ENCODE assay signal across 39 mouse cellular contexts in genomic region chr15:98535921-98536320, GRCm38 (mm10). TPM values are rescaled to one million over a fixed set of nuclear protein-coding genes. Genes with fewer than 3 reads are reported as not detected.
"Had no signal": no experiment of that assay in that cellular context is flagged by ENCODE, and none has a peak within 500 bp of the region (broad histone marks: within the 10 kb centered on the region; RNA-seq: fewer than 3 reads in every experiment).

No protein-coding gene starts in this region.

- H3K27me3 ChIP-seq: embryonic facial prominence, embryonic 12.5 days; embryonic facial prominence, embryonic 13.5 days; embryonic facial prominence, embryonic 15.5 days; forebrain, embryonic 12.5 days; forebrain, embryonic 13.5 days; forebrain, embryonic 15.5 days had no signal

- H3K4me3 ChIP-seq: embryonic facial prominence, embryonic 10.5 days; embryonic facial prominence, embryonic 12.5 days; embryonic facial prominence, embryonic 13.5 days; embryonic facial prominence, embryonic 15.5 days; erythroblast, embryonic 14.5 days; forebrain, embryonic 10.5 days; forebrain, embryonic 12.5 days; forebrain, embryonic 13.5 days; forebrain, embryonic 15.5 days; heart, adult 2 months had no signal

- H3K9me3 ChIP-seq: embryonic facial prominence, embryonic 10.5 days; embryonic facial prominence, embryonic 12.5 days; embryonic facial prominence, embryonic 13.5 days; embryonic facial prominence, embryonic 15.5 days; forebrain, embryonic 10.5 days; forebrain, embryonic 12.5 days; forebrain, embryonic 13.5 days; forebrain, embryonic 15.5 days had no signal

- H3K27ac ChIP-seq: embryonic facial prominence, embryonic 10.5 days; embryonic facial prominence, embryonic 12.5 days; embryonic facial prominence, embryonic 13.5 days; embryonic facial prominence, embryonic 15.5 days; forebrain, embryonic 10.5 days; forebrain, embryonic 12.5 days; forebrain, embryonic 13.5 days; forebrain, embryonic 15.5 days; heart, adult 2 months had no signal

- DNase-seq: cerebellum, adult 2 months; cerebellum, adult 8-10 months; cerebellum, adult 9-10 months; cerebellum, adult 9-11 months; cerebellum, postnatal 10 days; cerebellum, postnatal 14 days; cerebellum, postnatal 25 days; cerebellum, postnatal 36 days; embryo, embryonic 11 days; forebrain, postnatal 0 days; gastrocnemius, postnatal 10 days; gastrocnemius, postnatal 14 days; gastrocnemius, postnatal 25 days; gastrocnemius, postnatal 36 days; heart, adult 18-20 months; heart, adult 2 months had no signal

RNA-seq across cellular contexts. Expression of gene 4930415O20Rik, which starts 34.9 kb away (rescaled TPM):
- total RNA-seq: common myeloid progenitor, adult 5-6 weeks; forebrain, postnatal 0 days; gastrocnemius, postnatal 10 days; granulocyte monocyte progenitor cell, adult 5-6 weeks had no signal
- polyA plus RNA-seq: cerebellum, adult 2 months; cortical plate, adult 2 months; embryonic facial prominence, embryonic 10.5 days; embryonic facial prominence, embryonic 11.5 days; embryonic facial prominence, embryonic 12.5 days; embryonic facial prominence, embryonic 13.5 days; embryonic facial prominence, embryonic 14.5 days; erythroblast, embryonic 14.5 days; forebrain, embryonic 11.5 days; forebrain, embryonic 12.5 days; forebrain, embryonic 13.5 days; forebrain, embryonic 14.5 days; heart, adult 2 months had no signal

RNA-seq across cellular contexts. Expression of gene Olfr279, which starts 43.7 kb away (rescaled TPM):
- total RNA-seq: common myeloid progenitor, adult 5-6 weeks; forebrain, postnatal 0 days; gastrocnemius, adult 18-20 months; gastrocnemius, adult 8-10 months; gastrocnemius, postnatal 10 days; gastrocnemius, postnatal 14 days; gastrocnemius, postnatal 25 days; gastrocnemius, postnatal 36 days; granulocyte monocyte progenitor cell, adult 5-6 weeks; heart, adult 18-20 months; heart, adult 2 months; heart, adult 8-10 months had no signal
- polyA plus RNA-seq: embryonic facial prominence, embryonic 10.5 days; embryonic facial prominence, embryonic 11.5 days; embryonic facial prominence, embryonic 13.5 days; embryonic facial prominence, embryonic 14.5 days; erythroblast, embryonic 14.5 days; forebrain, embryonic 10.5 days; forebrain, embryonic 11.5 days; forebrain, embryonic 12.5 days; forebrain, embryonic 13.5 days; forebrain, embryonic 14.5 days; forebrain, embryonic 15.5 days; forebrain, embryonic 16.5 days; forebrain, postnatal 0 days; frontal cortex, adult 2 months; gonadal fat pad, adult 2 months; heart, adult 2 months; heart, embryonic 11.5 days had no signal

RNA-seq across cellular contexts. Expression of gene Lalba, which starts 53.4 kb away (rescaled TPM):
- total RNA-seq: common myeloid progenitor, adult 5-6 weeks; forebrain, postnatal 0 days; gastrocnemius, adult 18-20 months; gastrocnemius, adult 8-10 months; gastrocnemius, postnatal 14 days; gastrocnemius, postnatal 25 days; gastrocnemius, postnatal 36 days; granulocyte monocyte progenitor cell, adult 5-6 weeks; heart, adult 2 months; heart, adult 8-10 months had no signal
- polyA plus RNA-seq: cortical plate, adult 2 months; embryonic facial prominence, embryonic 12.5 days; embryonic facial prominence, embryonic 13.5 days; embryonic facial prominence, embryonic 14.5 days; embryonic facial prominence, embryonic 15.5 days; erythroblast, embryonic 14.5 days; forebrain, embryonic 10.5 days; forebrain, embryonic 12.5 days; forebrain, embryonic 13.5 days; forebrain, embryonic 14.5 days; forebrain, embryonic 15.5 days; forebrain, embryonic 16.5 days; forebrain, postnatal 0 days; frontal cortex, adult 2 months; heart, embryonic 11.5 days had no signal
